Mouse (Mus musculus) ovary, postnatal 10 days (tissue): ENCODE results near the gene Tmem255a.

Source experiments
- DNase-seq: peaks from one replicate; pipeline ENCODE4 v3.0.0; 2022; ENCODE audit warnings: low spot score

The Tmem255a gene

DNA sequence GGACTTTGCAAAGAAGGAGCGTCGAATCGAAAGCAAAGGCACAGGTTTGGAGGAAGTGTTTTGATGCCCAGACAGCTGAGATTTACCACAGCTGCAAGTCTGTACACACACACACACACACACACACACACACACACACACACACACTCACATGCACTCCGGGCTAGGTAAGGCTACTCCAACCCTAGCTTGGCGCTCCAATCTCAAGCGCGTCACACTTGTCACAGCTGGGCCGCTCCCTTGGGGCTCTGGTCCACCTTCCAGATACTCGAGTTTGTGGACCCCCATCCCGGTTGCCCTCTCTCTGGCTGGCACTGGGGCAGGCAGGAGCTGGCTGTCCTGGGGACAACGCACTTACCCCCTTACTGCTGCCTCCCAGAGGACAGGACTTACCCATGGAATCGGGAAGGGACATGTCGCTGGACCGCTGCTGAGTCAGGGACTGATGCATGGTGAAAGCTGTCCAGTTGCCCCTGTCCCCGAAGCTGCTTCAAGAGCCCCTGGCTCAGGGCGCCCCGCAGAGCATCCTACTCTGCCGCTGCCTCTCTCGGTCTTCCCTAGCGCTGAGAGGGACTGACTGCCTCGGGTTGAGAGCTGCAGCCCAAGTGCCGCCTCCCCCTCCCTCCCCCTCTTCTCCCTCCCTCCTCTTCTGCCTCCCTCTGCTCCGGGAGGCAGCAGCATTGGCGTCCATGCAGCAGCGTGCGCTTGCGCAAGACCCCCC, at the start of gene Tmem255a:
TSS of gene Tmem255a (minus strand) at position 589 of the 721 bp plus-strand sequence.
- no peak for DNase-seq

DNA sequence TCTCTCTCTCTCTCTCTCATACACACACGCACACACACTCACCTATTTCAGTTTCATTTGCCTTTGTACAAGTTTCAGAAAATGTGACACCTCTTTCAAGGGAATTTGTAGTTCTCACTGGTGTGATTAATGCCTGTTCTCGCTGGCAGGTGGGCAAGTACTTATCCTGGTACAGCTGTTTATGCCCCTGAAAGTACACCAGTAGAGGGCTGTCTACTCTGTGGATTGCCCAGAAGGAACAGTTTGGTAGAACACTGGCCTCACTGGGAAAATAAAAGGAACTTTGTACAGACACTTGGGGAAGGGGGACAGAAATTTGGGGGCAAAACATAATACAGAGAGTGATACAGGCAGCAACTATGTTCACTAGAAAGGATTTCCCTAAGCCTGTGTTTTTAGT, 7.4 kb upstream of the Tmem255a start:
- DNase-seq, result no peak

DNA sequence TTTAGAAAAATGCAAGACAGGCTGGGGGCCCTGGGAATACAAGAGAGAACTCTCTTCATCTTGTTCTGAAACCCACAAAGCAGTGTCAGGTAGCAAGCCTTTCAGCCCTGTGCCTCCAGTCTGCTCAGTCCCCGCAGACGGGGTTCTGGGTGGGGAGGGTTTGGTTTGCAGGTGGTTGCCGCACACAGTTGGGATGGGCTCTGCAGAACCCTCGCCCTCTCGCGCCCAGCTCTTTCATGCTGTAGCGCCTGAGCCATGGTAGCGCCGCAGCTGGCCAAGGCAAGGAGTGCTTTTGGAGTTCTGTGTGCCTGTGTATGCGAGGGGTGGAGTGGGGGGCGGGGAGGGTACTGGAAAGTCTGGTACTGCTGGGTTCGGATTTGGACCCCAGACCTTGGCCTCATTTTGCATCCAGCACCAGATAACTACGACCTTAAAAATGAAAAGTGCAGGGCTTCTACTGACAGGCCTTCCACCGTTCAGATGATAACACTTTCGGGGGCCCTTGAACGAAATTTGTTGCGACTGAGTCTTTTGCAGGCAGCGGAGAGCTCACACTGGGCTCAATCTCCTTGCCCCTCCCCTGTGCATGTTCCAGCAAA, 1.8 kb downstream of the Tmem255a start:
- no peak for DNase-seq

DNA sequence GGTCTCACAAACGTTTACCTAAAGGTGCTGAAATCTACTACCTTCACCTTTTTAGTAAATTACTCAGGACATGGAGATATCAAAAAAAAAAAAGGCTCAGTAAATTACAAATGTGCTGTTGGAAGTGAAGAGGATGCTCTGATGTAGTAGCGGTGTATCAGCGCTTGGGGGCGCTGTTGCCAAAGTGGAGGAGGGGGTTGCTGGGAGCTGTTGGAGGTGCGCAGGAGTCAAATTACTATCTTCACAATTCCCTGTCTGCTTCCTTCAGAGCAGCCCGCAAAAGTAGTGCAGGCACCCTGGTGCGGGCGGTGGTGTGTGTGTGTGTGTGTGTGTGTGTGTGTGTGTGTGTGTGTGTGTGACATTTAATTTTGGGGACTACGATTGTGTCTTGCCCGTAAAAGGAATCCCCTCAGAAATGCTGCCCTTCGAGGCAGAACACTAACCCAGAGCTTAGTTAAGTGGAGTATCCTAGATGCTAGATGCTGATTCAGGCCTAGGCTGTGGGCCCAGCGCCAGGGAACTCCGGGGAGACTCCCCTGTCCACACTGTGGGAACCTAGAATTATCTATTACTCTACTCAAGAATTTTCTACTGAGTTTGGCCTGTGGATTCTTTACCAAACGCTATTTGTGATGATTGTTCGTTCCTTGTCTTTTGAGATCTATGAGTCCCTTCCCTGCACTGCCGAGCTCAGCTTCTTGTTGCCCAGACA, 2.4 kb downstream of the Tmem255a start:
- no peak for DNase-seq

DNA sequence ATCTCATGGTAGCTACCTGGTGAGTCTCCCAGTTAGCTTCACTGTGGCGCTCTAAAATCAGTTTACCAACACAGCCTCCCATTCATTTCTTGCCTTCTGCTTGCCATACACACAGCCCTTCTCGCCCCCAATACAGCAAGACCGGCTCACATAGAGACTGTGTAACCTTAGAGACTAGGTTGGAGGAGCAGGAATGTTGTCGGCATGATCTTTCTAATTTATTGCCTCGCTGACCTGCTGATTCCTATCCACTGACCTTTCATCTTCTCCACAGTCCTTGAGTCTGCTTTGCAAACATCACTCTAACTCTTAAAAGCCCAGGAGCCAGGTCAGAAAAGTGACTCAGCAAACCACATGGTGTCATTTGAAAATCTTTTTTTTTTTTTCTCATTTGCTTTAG, 4.6 kb downstream of the Tmem255a start:
- DNase-seq, result no peak

DNA sequence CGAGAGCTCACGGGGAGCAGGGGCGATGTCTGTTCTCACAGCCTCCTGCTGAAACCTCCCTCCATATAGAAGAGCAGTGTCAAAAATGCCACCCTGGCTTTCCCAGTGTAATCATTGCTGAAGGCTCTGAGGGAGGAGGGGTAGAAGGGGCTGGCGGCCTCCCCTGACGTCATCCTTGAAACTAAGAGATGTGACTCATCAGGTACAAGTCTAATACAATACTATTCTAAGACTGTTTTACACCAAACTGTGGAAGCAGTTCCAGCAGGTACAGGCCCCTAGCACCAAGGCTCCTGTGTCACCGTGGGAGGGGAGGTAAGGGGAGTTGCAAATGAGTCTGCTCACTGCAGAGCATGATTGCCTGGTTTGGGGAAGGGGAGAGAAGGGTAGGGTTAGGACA, 5.1 kb downstream of the Tmem255a start:
- DNase-seq, result no peak

DNA sequence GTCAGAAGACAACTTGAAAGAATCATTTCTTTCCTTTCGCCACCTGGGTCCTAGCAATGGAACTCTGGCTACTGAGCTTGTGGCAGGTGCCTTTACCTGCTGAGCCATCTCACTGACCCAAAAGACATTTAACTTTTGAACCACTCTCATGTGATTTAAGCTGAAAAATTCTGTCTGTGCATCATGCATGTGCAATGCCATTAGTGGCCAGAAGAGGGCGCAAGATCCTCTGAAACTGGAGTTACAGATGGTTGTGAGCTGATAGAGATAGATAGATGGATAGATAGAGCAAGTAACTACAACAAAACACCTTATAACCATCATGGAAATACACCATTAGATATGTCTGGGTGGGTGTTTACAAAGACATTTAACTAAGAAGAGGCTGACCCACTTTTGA, 14.5 kb downstream of the Tmem255a start:
- DNase-seq, result no peak

DNA sequence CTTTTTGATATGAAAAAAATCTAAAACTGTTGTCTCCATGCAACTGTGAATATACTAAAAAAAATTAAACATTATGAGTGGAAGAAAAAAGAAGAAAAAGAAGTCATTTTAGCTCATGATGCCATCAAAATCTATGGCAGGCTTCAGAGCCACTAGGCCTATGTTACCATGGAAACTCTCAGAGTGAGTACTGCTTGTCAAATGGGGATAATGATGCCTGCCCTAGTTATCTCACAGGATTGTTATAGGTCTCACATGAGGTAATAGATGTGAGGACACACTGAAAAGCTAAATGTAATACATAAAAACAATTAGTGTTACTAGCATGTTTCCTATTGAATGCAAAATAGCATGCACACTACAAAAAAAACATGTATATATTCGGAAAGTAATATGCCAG, 22.4 kb downstream of the Tmem255a start:
- DNase-seq, result no peak

DNA sequence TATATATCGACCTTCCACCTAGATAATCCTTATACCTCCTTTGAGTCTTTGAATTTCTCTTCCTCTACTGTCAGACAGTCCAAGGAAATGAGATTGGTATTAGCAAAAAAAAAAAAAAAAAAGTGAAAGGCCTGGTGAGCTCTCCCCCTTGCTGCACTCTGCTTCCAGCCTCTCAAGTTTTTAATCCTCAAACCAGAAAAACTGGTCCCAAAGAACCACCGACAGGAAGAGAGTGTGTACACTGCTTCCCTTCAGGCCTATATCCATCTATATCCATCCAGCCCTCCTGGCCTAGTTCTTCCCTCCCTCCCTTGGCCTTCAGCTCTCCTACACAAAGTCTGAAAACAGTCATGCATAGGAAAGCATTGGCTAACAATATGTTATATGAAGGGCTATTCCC, 29.5 kb downstream of the Tmem255a start:
- DNase-seq, result no peak

DNA sequence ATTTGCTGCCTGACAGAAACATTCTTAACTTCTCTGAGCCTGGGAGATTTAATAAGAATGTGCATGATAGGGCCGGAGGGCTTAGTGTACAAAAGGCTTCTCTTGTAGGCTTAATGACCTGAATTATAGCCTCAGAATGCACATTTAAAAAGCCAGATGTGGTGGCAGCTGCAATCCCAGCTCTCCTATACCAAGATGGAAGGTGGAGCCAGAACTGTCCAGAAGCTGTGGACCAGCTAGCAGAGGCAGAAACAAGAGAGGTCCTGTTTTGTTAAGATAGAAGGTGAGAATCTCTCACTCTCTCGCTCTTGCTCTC, 34.6 kb downstream of the Tmem255a start:
- no peak for DNase-seq

DNA sequence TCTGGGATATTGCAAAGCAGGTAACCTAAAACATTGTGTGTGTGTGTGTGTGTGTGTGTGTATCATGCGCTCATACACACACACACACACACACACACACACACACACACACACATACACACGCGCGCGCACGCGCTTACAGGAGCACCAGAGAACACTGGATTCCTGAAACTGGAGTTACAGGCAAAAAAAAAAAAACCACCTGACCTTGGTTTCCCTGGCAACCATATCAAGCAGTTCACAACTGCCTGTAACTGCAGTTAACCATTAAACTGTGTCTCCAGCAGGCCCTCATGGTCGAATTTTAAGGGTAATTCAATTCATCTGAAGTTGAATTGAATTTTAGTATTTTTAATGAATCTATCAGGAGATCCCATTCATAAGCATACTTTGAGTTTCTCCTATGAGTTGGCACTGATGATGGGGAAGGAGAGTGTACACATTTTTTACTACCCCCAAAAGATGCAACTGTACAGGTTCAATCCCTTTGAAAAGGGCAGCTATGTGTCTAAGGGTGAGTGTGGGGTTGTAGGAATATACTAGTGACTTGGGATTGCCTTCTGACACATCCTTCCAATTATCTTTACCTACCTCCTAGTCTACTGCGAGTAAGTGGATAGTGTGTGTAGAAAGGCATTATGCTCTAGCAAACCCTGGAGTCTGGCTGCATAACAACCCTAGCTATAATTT, 35.1 kb downstream of the Tmem255a start:
- DNase-seq, result no peak

DNA sequence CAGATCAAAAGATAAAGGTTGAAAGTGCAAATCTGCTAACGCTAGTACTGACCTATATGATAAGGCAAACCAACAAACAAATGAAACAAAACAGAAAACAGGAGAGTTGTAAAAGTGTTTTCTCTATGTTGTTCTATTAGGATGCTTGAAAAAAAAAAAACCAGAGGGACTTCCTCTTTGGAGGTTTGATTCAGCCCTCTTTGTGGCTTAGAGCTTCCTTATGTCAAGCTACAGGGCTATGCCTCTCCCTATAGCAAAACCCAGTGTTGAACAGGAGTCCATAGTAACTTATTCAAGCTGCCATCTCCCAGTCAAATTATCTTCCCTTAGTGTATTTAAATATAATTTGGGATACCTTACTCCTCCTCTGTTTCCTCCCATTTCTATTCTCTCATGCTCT, 44.8 kb downstream of the Tmem255a start:
- DNase-seq, result no peak

DNA sequence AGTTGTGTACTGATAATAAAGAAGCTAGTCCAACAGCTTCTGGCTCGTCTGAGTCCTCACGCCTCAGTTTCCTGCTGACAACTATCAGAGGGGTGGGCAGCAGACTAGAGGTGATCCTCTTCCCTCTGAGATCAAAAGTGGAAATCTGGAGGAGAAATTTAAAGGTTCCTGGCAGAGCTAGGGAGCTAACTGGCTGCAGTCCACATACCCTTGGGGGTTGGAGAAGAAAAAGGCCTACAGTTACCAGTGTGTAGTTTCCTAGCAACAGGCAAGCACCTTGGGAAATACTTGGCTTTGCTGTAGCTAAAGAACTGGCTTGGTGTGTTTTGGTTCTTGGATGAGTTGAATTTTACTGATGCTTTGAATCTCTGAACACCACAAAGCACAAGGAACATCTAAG, 50.4 kb downstream of the Tmem255a start:
- no peak for DNase-seq

DNA sequence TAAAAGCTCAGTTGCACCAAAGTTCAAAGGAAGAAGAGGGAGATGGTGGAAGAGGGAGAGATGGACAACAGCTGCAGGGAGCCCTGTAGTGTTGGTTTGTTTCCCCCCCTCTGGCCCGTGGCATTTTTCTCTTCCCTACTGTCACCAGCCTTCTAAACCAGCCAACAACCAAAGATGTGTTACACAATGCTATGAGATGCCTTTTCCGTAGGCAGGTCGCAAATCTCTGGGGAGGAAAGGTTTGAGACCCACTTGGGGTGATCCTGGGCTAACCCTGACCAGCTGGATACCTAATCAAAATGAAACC, 61.8 kb downstream of the Tmem255a start:
- no peak for DNase-seq

DNA sequence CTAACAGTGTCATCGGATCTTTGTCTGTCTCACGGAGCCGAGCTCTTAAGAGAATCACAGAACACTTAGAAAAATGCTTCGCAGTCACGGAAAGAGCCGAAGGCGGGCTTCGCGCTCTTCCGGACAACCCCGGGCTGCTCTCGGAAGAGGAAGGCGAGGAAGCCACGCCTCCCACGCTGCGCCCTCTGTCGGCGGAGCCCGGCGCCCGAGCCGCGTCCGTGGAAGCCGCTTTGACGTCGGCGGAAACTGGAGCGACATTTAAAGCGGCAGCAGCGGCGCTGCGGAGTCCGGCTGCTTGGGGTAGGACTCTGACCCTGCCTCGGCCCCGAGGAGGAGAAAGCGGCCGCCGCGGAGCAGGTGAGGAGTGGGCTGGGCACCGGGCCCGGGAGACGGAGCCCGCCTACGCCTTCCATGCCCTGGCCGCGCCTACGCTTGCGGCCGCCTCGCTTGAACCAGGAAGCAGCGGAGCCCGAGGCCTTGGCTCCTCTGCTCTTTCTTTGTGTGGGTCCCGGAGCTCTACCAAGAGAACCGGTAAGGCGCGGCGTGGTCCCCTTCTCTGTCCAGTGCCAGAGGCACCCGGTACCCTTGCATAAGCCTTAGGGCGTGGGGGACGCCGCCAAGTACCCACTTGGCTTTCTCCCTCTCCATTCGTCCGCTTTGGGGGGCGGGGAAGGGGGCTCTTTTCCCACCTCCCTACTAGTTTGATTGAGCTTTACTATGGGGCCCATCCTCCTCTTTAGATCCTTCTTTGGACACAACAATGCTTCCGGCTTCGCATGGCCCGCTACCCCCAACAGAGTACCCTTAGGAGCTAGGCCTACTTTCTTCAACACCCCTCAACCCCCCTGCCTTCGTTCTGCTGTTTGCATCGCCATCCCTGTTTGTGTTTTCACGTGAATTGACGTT, 62.4 kb downstream of the Tmem255a start, which contains the start of gene Zbtb33:
TSS of gene Zbtb33 (plus strand) at position 242 of the 906 bp plus-strand sequence.
- peak; percentile 65 for DNase-seq

DNA sequence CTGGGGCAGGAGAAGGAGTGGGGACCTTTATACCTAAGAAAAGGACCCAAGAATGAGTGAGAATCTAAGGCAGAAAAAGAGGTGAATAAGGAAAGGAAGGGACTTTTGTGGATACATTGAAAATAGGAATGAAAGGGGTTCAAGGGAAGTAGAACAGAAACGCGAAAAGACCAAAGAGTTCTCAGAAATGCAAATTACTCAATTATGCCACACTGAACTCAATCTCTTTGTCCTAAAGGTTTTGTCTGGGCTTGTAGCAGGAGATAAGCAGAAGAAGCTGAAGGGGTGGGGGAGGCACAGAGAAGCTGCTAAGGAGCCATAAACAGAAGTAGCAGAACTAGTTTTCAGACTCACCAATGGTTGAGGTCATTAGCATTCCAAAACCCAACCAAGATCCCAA, 66.7 kb downstream of the Tmem255a start:
- no peak for DNase-seq

DNA sequence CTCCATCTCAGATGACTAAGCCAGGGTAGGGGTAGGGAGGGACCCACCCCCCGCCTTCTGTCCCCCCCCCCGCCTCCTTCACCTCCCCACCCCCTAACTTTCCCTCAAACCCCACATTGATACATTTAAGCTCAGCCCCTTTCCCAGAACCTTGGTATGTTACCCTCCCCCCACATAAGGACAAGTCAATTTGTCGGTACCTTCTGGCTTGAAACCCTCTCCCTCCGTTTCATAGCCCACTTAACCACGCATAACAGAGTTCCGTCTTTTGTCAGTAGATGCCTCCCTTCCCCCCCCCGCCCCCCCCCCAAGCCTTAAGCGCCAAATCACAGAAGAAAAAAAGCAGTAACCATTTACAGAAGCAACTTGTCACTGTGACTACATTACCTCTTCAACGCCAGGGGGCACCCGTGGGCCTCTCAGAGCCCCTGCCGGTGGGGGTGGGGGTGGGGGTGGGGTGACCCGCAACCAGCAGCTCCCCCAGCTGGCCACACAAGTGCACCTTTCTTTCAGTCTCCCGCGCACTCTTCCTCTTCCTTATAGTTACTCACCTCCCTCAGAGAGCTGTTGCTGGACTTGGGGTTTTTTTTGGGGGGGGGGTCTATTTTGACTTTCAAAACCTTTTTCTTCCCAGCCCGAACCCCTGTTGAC, 70.5 kb downstream of the Tmem255a start:
- DNase-seq, result no peak

DNA sequence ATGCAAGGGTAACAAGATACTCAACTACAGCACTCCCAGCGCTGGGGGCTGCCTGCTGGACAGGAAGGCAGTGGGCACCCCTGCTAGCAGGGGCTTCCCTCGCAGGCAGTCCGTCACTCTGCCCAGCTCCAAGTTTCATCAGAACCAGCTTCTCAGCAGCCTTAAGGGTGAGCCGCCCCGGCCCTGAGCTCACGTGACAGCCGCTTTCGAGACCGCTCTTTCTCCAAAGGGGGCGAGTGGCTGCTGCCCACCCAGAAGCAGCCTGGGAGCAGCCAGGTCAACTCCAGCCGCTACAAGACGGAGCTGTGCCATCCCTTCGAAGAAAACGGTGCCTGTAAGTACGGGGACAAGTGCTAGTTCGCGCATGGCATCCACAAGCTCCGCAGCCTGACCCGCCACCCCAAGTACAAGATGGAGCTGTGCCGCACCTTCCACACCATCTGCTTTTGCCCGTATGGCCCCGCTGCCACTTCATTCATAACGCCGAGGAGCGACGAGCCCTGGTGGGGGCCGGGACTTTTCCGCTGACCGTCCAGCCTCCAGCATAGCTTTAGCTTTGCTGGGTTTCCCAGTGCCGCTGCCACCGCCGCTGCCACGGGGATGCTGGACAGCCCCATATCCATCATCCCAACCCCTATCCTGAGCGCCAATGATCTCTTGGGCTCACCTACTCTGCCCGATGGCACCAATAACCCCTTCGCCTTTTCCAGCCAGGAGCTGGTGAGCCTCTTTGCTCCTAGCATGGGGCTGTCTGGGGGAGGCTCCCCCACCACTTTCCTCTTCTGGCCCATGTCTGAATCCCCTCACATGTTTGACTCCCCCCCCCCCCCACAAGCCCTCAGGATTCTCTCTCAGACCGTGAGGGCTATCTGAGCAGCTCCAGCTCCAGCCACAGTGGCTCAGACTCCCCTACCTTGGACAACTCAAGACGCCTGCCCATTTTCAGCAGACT, 71.3 kb downstream of the Tmem255a start:
- DNase-seq, result no peak

DNA sequence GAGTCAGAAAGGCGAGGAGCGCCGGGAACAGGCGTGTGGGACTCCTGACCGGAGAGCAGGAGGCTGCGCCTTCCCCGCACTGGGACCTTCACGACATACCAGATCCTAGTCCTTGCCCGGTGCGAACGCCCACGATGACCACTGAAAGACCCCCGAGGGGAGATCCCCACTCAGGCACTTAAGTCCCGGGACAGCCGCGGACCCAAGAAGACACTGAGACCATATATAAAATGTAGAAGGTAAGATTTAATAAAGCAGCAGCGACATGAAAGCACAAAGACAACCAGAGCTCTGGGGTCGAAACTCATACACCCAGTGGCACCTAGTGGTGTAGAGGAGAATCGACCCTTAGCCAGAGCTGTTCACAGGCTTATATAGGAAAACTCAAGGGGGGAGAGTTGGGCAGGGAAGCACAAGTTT, 72.3 kb downstream of the Tmem255a start:
- DNase-seq, result peak; percentile 24

DNA sequence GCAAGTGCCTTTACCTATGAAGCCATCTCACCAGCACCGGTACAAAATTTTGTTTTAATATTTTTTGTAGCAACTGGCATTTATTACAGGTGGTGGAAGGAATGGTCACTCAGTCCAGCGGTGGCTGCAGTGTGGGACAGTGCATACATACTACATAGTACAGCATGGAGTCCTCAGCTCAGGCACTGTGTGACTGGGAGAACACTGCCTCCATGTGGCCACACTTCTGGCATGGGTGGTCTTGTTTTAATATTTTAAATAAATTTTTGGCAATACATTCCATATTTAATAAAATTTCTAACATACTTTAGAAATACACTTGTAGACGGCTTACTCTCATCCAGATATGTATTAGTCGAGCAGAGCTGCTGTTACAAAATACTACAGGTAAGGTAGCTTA, 85.6 kb downstream of the Tmem255a start:
- DNase-seq, result no peak
